Mouse (Mus musculus) T-cell, adult 2 months (primary cell): Measurements from ENCODE around the gene M6pr.
"Not testable (repeated sequence)": the region's sequence is repeated elsewhere in the genome, so short reads cannot be mapped to it uniquely, and the experiment has no call there.

Experiments
- DNase-seq: peaks from one replicate; pipeline ENCODE4 v3.0.0; 2022; ENCODE audit warnings: low spot score

Gene M6pr

GRCm38 (mm10) chr6:122342125-122342524 is 33.6 kb downstream of the M6pr start:
- no peak for DNase-seq

GRCm38 (mm10) chr6:122343719-122344118 is 35.2 kb downstream of the M6pr start:
- DNase-seq: no peak

GRCm38 (mm10) chr6:122344386-122345116 is 36.0 kb downstream of the M6pr start:
- no peak for DNase-seq

GRCm38 (mm10) chr6:122345731-122346130 is 37.2 kb downstream of the M6pr start:
- no peak for DNase-seq

- no peak for DNase-seq
Measured at GRCm38 (mm10) chr6:122346399-122346798, 37.9 kb downstream of the M6pr start.

GRCm38 (mm10) chr6:122347326-122347725 is 38.8 kb downstream of the M6pr start:
- not testable (repeated sequence) for DNase-seq

- DNase-seq: no peak
Measured at GRCm38 (mm10) chr6:122355909-122356308, 47.4 kb downstream of the M6pr start.

GRCm38 (mm10) chr6:122357089-122357488 is 48.6 kb downstream of the M6pr start:
- no peak for DNase-seq

GRCm38 (mm10) chr6:122365706-122366105 is 57.2 kb downstream of the M6pr start:
- DNase-seq: no peak

- DNase-seq: no peak
Measured at GRCm38 (mm10) chr6:122366287-122366686, 57.8 kb downstream of the M6pr start.

- DNase-seq: no peak
Measured at GRCm38 (mm10) chr6:122366976-122367375, 58.5 kb downstream of the M6pr start.
